Mouse (Mus musculus): ENCODE results near the gene Dnajb12. TPM values are rescaled to one million over a fixed set of nuclear protein-coding genes. Genes with fewer than 3 reads are reported as not detected.
"Not testable (repeated sequence)": the region's sequence is repeated elsewhere in the genome, so short reads cannot be mapped to it uniquely, and the experiment has no call there.

The Dnajb12 gene
- polyA plus RNA-seq, 1 experiment = 68.2 TPM

DNA sequence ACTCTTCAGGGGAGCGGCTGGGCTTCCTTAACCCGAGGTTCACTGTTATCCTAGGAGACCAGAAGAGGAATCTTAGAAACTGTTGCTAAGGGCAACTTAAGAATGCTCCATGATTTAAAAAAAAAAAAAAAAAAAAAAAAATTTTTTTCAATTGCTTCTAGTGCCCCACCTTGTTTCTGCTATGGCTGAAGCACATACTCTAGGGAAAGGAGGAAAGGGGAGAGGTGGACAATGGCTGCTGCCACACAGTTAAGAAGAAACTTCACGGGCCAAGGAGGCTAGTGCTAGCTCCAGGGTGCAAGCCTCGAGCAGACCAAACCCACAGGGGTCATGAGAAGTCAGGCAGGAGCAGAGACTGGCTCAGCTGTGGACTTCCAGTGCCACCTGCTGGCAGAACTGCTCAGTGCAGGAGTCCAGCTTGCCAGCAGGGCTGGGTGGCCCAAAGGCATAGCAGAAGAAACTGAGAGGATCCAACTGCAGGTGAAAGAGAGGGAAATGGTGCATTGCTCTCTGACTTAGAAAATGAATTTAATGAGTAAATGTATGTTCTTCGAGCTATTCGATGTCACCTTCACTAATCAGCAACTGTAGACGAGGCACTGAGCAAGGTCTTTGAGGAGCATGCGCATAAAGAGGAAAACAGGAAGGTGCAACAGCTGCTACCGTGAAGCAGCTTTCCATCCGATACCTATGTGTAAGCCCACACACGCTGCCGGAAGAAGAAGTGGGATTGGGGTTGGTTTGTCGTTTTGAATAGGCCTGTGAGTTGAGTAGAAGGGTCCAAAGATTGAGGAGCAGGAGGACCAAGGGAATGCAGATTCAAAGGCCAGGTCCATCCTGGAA is 14.3 kb upstream of the Dnajb12 start:
- peaks cover 83% of the 10 kb centered on the region for H3K4me1 ChIP-seq

DNA sequence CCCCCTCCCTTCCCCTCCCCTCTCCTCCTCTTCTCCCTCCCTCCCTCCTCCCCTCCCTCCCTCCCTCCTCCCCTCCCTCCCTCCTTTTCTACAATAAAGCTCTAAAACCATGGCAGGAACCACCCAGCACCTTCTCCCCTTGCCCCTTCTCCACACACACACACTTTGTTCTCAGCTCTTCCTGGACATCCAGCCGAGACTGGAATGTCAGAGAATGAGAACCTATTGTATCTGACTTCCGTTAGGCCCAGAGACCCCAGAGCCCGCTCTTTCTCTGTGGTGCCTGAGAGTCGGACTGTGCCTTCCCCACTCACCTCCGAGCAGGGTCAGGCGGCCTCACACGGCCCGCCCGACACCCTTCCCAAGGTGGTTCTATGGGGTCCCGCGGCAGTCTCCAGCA is 11.1 kb upstream of the Dnajb12 start:
- TF ChIP-seq FLI1 (IDR thresholded peaks at IDR 0.05; ENCODE audit: low read length) (no peak), GATA1 (IDR thresholded peaks at IDR 0.05; ENCODE audit: borderline replicate concordance, low read length) (no peak)
- no peak overlapping the region for H3K4me3 ChIP-seq (replicated peaks)
- H3K36me3 ChIP-seq (replicated peaks; ENCODE audit: low read length) = peaks cover 67% of the 10 kb centered on the region
- peaks cover 61% of the 10 kb centered on the region for H3K4me1 ChIP-seq
- peaks cover 10% of the 10 kb centered on the region for H3K9me3 ChIP-seq
- no peaks in the 10 kb centered on the region for H3K27me3 ChIP-seq (replicated peaks)

More for the DNA sequence above, 14.3 kb upstream of the Dnajb12 start:
- Histone ChIP-seq H3K27me3 (replicated peaks) (no peaks in the 10 kb centered on the region), H3K36me3 (replicated peaks; ENCODE audit: low read length) (peaks cover 87% of the 10 kb centered on the region), H3K4me3 (replicated peaks) (no peak overlapping the region), H3K9me3 (peaks cover 2% of the 10 kb centered on the region; the same call in 1 of the 2 replicates)
- no peak for TF ChIP-seq FLI1 (IDR thresholded peaks at IDR 0.05; ENCODE audit: low read length)
- no peak for TF ChIP-seq GATA1 (IDR thresholded peaks at IDR 0.05; ENCODE audit: borderline replicate concordance, low read length)

DNA sequence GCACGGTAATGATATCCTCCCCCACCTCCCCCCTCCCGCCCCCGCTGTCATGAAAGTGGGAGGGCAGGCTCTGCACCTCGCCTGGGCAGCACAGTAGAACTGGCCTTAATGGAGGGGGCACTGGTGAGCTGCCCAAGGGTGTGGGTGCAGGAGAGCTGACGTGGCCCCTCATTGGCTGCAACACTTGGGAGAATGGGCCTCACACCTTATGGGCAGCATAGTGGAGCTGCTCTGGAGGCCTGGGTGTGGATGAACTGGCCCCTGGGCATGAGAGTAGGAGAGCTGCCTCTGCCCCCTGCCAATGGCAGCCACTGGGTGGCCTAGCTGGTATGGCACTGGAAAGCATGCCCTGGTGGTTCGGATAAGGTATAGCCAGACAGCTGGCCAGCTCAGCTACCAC is 9.3 kb upstream of the Dnajb12 start:
- H3K9me3 ChIP-seq = peaks cover 10% of the 10 kb centered on the region
- peaks cover 49% of the 10 kb centered on the region for H3K36me3 ChIP-seq (replicated peaks; ENCODE audit: low read length)
- H3K27me3 ChIP-seq (replicated peaks) = no peaks in the 10 kb centered on the region
- peaks cover 61% of the 10 kb centered on the region for H3K4me1 ChIP-seq
- no peak overlapping the region for H3K4me3 ChIP-seq (replicated peaks)
- no peak for TF ChIP-seq GATA1 (IDR thresholded peaks at IDR 0.05; ENCODE audit: borderline replicate concordance, low read length)

GRCm38 (mm10) chr10:59872651-59873050 is 6.7 kb upstream of the Dnajb12 start:
- not testable (repeated sequence) for H3K9me3 ChIP-seq; H3K27me3 ChIP-seq (replicated peaks); H3K4me3 ChIP-seq (replicated peaks)
- H3K36me3 ChIP-seq (replicated peaks; ENCODE audit: low read length) = peaks cover 28% of the 10 kb centered on the region
- H3K4me1 ChIP-seq = peaks cover 56% of the 10 kb centered on the region

DNA sequence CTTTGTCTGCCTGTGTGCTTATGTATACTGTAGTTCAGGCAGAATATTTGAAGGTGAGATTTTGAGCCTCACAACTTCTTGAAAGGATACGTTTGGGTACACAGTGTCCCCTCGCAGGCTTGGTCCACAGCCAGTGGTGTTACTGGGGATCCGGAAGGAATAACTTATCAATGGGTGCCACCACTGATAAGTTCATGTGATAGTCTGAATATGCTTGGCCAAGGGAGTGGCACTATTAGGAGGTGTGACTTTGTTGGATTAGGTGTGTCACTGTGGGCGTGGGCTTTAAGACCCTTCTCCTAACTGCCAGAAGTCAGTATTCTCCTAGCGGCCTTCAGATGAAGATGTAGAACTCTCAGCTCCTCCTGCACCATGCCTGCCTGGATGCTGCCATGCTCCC is 6.2 kb upstream of the Dnajb12 start:
- H3K27me3 ChIP-seq (replicated peaks) = no peaks in the 10 kb centered on the region
- peaks cover 62% of the 10 kb centered on the region for H3K4me1 ChIP-seq
- no peak overlapping the region for H3K4me3 ChIP-seq (replicated peaks)
- H3K9me3 ChIP-seq = peaks cover 10% of the 10 kb centered on the region
- TF ChIP-seq GATA1 (IDR thresholded peaks at IDR 0.05; ENCODE audit: borderline replicate concordance, low read length) (no peak), FLI1 (IDR thresholded peaks at IDR 0.05; ENCODE audit: low read length) (no peak)
- H3K36me3 ChIP-seq (replicated peaks; ENCODE audit: low read length) = peaks cover 27% of the 10 kb centered on the region

DNA sequence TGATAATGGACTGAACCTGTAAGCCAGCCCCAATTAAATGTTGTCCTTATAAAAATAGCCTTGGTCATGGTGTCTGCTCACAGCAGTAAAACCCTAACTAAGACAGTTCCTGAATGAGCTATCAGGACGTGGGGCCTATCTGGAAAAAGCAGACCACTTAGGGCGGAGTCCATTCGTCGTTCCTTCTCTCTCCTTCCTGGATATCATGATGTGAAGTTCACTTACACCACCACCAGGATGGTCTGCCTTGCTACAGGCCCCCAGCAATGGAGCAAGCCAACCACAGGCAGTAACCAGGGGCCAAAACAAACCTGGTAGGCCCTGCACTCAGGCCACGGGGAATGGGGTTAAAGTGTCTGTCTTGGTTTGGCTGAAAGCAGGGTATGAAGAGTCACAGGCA is 5.7 kb upstream of the Dnajb12 start:
- peaks cover 23% of the 10 kb centered on the region for H3K36me3 ChIP-seq (replicated peaks; ENCODE audit: low read length)
- peaks cover 10% of the 10 kb centered on the region for H3K9me3 ChIP-seq
- no peak overlapping the region for H3K4me3 ChIP-seq (replicated peaks)
- H3K27me3 ChIP-seq (replicated peaks) = no peaks in the 10 kb centered on the region
- peaks cover 63% of the 10 kb centered on the region for H3K4me1 ChIP-seq
- TF ChIP-seq GATA1 (IDR thresholded peaks at IDR 0.05; ENCODE audit: borderline replicate concordance, low read length) (no peak), FLI1 (IDR thresholded peaks at IDR 0.05; ENCODE audit: low read length) (no peak)

DNA sequence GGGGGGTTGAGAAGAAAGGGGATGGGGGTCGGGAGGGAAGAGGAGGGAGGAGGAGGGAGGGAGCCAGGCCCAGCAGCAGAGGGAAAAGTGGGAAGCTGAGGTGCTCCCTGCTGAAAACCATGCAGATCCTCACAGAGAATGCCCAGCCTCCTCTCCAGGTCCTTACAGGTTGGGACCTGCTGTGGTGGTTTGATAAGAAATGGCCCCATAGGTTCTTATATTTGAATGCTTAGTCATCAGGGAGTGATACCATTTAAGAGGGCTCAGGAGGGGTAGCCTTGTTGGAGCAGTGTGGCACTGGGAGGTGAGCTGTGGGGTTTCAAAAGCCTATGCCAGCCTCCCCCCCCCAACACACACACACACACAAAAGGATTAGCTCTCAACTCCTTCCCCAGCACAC is 4.0 kb upstream of the Dnajb12 start:
- peaks cover 6% of the 10 kb centered on the region for H3K9me3 ChIP-seq
- no peak overlapping the region for H3K4me3 ChIP-seq (replicated peaks)
- H3K27me3 ChIP-seq (replicated peaks) = no peaks in the 10 kb centered on the region
- peaks cover 55% of the 10 kb centered on the region for H3K4me1 ChIP-seq
- TF ChIP-seq FLI1 (IDR thresholded peaks at IDR 0.05; ENCODE audit: low read length) = no peak
- TF ChIP-seq GATA1 (IDR thresholded peaks at IDR 0.05; ENCODE audit: borderline replicate concordance, low read length) = no peak
- H3K36me3 ChIP-seq (replicated peaks; ENCODE audit: low read length) = peaks cover 5% of the 10 kb centered on the region

- H3K27me3 ChIP-seq (replicated peaks); H3K9me3 ChIP-seq; H3K36me3 ChIP-seq (replicated peaks; ENCODE audit: low read length); H3K4me3 ChIP-seq (replicated peaks): not testable (repeated sequence)
- peaks cover 66% of the 10 kb centered on the region for H3K4me1 ChIP-seq
These were observed 2.7 kb upstream of the Dnajb12 start for GRCm38 (mm10) chr10:59876698-59877097.

GRCm38 (mm10) chr10:59877421-59878117 is 1.8 kb upstream of the Dnajb12 start:
- H3K27me3 ChIP-seq (replicated peaks) = no peaks in the 10 kb centered on the region
- no peaks in the 10 kb centered on the region for H3K9me3 ChIP-seq
- H3K4me1 ChIP-seq = peaks cover 75% of the 10 kb centered on the region
- TF ChIP-seq GATA1 (IDR thresholded peaks at IDR 0.05; ENCODE audit: borderline replicate concordance, low read length) = no peak
- TF ChIP-seq FLI1 (IDR thresholded peaks at IDR 0.05; ENCODE audit: low read length) = no peak
- no peak overlapping the region for H3K4me3 ChIP-seq (replicated peaks)
- H3K36me3 ChIP-seq (replicated peaks; ENCODE audit: low read length) = peaks cover 16% of the 10 kb centered on the region

GRCm38 (mm10) chr10:59878823-59879222 is 533 bp upstream of the Dnajb12 start:
- peaks cover 29% of the 10 kb centered on the region for H3K36me3 ChIP-seq (replicated peaks; ENCODE audit: low read length)
- H3K9me3 ChIP-seq = no peaks in the 10 kb centered on the region
- TF ChIP-seq FLI1 (IDR thresholded peaks at IDR 0.05; ENCODE audit: low read length) (no peak), GATA1 (IDR thresholded peaks at IDR 0.05; ENCODE audit: borderline replicate concordance, low read length) (no peak)
- peaks cover 75% of the 10 kb centered on the region for H3K4me1 ChIP-seq
- no peaks in the 10 kb centered on the region for H3K27me3 ChIP-seq (replicated peaks)
- H3K4me3 ChIP-seq (replicated peaks) = peak overlapping the region; percentile 93

All from megakaryocyte, embryonic 14.5 days (primary cell).